Mouse (Mus musculus) midbrain, embryonic 10.5 days (tissue): ENCODE results near the gene Bend6. TPM values are rescaled to one million over a fixed set of nuclear protein-coding genes. Genes with fewer than 3 reads are reported as not detected.

Experiments
- DNase-seq: peaks from one replicate; pipeline ENCODE4 v3.0.0-alpha.2; 2017; ENCODE audit warnings: low spot score
- H3K27ac ChIP-seq: fragments of 300-500 bp; sonication (generic); replicated peaks from 2 replicates; pipeline ENCODE4 v1.5.1; 2016; ENCODE audit warnings: mild to moderate bottlenecking
- H3K27me3 ChIP-seq: fragments of 300-500 bp; sonication (generic); 2 replicates; pipeline ENCODE4 v1.6.1; 2016; ENCODE audit warnings: low read depth, mild to moderate bottlenecking; ENCODE audit not compliant: poor library complexity, severe bottlenecking
- H3K36me3 ChIP-seq: fragments of 300-500 bp; sonication (generic); 2 replicates; pipeline ENCODE4 v1.6.1; 2016; ENCODE audit warnings: mild to moderate bottlenecking, moderate library complexity
- H3K4me1 ChIP-seq: fragments of 300-500 bp; sonication (generic); 2 replicates; pipeline ENCODE4 v1.6.1; 2016
- H3K4me3 ChIP-seq: fragments of 300-500 bp; sonication (generic); 2 replicates; pipeline ENCODE4 v1.5.1; 2016; ENCODE audit warnings: mild to moderate bottlenecking, moderate library complexity
- H3K9me3 ChIP-seq: fragments of 300-500 bp; sonication (generic); replicated peaks from 2 replicates; pipeline ENCODE4 v1.6.1; 2016; ENCODE audit warnings: mild to moderate bottlenecking
- WGBS: fragments of 180-500 bp; shearing (Covaris S2); methylation state at CpG from one replicate; pipeline ENCODE4 v1.1.7; 2016; 5-methylcytosine and 5-hydroxymethylcytosine counted together
- polyA plus RNA-seq: library from polyadenylated mRNA; unstranded; fragments of >200 nt; fragmentation: Nextera tagmentation; extraction: Ambion mirVana; gene quantifications from 2 replicates; pipeline ENCODE4 v1.2.1, GENCODE M21; 2016

Bend6 gene
- polyA plus RNA-seq, 1 experiment from 2014 or later = 1.7 TPM

GRCm38 (mm10) chr1:33932845-33933499 lies 25.4 kb upstream of the Bend6 start:
- H3K4me1 ChIP-seq = peaks cover 17% of the 10 kb centered on the region
- no peaks in the 10 kb centered on the region for H3K27me3 ChIP-seq
- H3K36me3 ChIP-seq = no peaks in the 10 kb centered on the region
- no peaks in the 10 kb centered on the region for H3K9me3 ChIP-seq
- 84% methylated on average over 14 of the region's 14 CpGs for WGBS
- H3K27ac ChIP-seq = no peak overlapping the region
- DNase-seq = no peak
- no peak overlapping the region for H3K4me3 ChIP-seq

DNA sequence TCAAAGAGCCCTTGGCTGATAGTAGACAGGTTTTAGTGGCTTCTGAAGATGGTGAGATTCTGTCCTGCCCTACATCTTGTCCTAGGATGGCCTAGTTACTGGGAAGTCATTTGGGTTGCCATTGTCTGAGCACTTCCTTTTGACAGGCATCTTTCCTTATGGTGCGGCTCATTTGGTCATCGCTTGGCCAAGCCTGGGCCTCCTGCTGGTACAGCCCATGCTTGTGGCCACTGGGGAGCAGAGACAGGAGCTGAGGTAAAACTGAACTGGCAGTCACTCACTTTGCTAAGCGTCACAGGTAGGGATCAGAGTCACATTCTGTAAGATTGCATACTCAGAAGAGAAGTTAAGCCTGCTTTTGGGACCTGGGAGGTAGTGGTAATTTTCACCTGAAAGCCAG lies 24.6 kb upstream of the Bend6 start:
- Histone ChIP-seq H3K4me3 (no peak overlapping the region), H3K9me3 (no peaks in the 10 kb centered on the region), H3K36me3 (no peaks in the 10 kb centered on the region), H3K4me1 (peaks cover 17% of the 10 kb centered on the region), H3K27ac (0 out of 2 replicates have a peak overlapping the region, but pooled peaks have one; percentile 28), H3K27me3 (no peaks in the 10 kb centered on the region)
- 87% methylated on average over 3 of the region's 3 CpGs for WGBS
- DNase-seq = no peak

GRCm38 (mm10) chr1:33931791-33932190 lies 24.2 kb upstream of the Bend6 start:
- no peak overlapping the region for H3K4me3 ChIP-seq
- no peaks in the 10 kb centered on the region for H3K9me3 ChIP-seq
- no peaks in the 10 kb centered on the region for H3K36me3 ChIP-seq
- H3K27ac ChIP-seq = 0 out of 2 replicates have a peak overlapping the region, but pooled peaks have one; percentile 17
- no peak for DNase-seq
- no peaks in the 10 kb centered on the region for H3K27me3 ChIP-seq
- 77% methylated on average over 8 of the region's 8 CpGs for WGBS
- peaks cover 17% of the 10 kb centered on the region for H3K4me1 ChIP-seq

DNA sequence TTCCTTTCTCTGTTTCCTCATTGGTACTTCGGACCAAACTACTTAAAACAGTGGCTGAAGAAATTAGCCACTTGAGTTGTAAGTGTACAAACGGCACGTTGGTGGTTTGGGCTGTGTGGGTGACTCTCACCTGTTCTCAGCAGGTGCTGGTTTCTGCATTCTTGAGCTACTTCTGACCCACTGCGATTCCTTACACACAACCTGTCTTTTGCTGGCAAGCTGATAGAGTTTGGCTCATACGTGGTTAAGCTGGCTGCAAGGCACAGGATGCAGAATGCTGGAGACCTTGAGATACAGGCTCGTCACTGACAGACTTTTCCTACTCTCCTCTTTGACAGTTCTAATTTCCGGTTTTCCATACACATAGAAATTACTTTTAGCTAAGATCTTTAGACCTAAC lies 19.9 kb upstream of the Bend6 start:
- Histone ChIP-seq H3K9me3 (no peaks in the 10 kb centered on the region), H3K4me3 (no peak overlapping the region), H3K36me3 (no peaks in the 10 kb centered on the region), H3K4me1 (peaks cover 14% of the 10 kb centered on the region), H3K27ac (no peak overlapping the region), H3K27me3 (no peaks in the 10 kb centered on the region)
- DNase-seq = no peak
- WGBS = 93% methylated on average over 7 of the region's 7 CpGs

DNA sequence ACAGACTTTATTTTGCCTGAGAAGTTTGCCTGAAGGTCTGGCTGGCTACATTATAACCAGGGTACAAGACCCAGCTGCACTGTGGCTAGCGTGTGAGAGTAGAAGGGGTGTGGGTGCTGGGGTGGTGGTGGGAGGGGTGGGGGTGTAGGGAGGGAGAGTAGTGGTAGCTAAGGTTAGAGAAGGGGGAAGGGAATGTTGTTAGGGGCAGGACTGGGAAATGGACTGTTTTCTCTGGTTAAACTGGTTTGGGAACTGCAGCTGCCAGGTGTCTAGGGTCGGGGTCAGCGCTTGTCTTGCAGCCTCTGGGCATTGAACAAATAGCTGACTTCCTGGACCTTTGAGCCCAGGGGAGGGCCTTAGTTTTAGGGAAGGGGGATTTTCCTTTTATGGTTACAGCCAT lies 17.7 kb upstream of the Bend6 start:
- H3K27me3 ChIP-seq = no peaks in the 10 kb centered on the region
- no peak overlapping the region for H3K4me3 ChIP-seq
- WGBS = 84% methylated on average over 3 of the region's 3 CpGs
- no peak for DNase-seq
- H3K27ac ChIP-seq = no peak overlapping the region
- H3K9me3 ChIP-seq = no peaks in the 10 kb centered on the region
- H3K4me1 ChIP-seq = no peaks in the 10 kb centered on the region
- H3K36me3 ChIP-seq = no peaks in the 10 kb centered on the region

DNA sequence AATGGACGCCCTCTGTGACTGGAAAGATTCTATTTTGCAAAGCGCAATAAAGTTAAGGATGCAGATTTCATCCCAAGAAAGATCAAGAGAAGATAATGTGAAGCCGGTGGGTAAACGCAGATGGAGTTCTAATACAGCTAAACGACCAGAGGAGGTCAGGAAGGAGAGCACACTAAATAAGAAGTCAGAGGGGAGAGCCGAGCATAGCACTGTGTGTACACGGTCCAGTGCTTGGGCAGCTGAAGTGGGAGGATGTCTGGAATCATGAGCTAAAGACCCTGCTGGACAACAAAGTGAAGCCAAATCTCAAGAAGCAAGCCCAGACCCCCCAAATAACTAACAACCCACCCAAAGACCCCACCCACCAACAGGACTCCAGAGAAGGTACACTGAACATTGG lies 15.4 kb upstream of the Bend6 start:
- Histone ChIP-seq H3K9me3 (no peaks in the 10 kb centered on the region), H3K4me3 (no peak overlapping the region), H3K27me3 (no peaks in the 10 kb centered on the region), H3K27ac (no peak overlapping the region), H3K36me3 (no peaks in the 10 kb centered on the region), H3K4me1 (no peaks in the 10 kb centered on the region)
- no peak for DNase-seq
- WGBS = 79% methylated on average over 7 of the region's 7 CpGs

- no peaks in the 10 kb centered on the region for H3K4me1 ChIP-seq
- 0 out of 2 replicates have a peak, but pooled peaks cover 5% of the 10 kb centered on the region for H3K36me3 ChIP-seq
- H3K27me3 ChIP-seq = no peaks in the 10 kb centered on the region
- WGBS = 95% methylated on average over 5 of the region's 5 CpGs
- H3K9me3 ChIP-seq = no peaks in the 10 kb centered on the region
- DNase-seq = no peak
- H3K27ac ChIP-seq = no peak overlapping the region
- no peak overlapping the region for H3K4me3 ChIP-seq
These were observed 8.9 kb upstream of the Bend6 start for GRCm38 (mm10) chr1:33916554-33916953.

- 83% methylated on average over 8 of the region's 8 CpGs for WGBS
- Histone ChIP-seq H3K27ac (no peak overlapping the region), H3K27me3 (peaks cover 29% of the 10 kb centered on the region), H3K9me3 (no peaks in the 10 kb centered on the region), H3K4me3 (no peak overlapping the region), H3K36me3 (0 out of 2 replicates have a peak, but pooled peaks cover 5% of the 10 kb centered on the region), H3K4me1 (peaks cover 24% of the 10 kb centered on the region)
- no peak for DNase-seq
These were observed 4.0 kb upstream of the Bend6 start for GRCm38 (mm10) chr1:33911589-33911988.

- peak within 1 kb of the TSS; percentile 71 for H3K4me3 ChIP-seq
- H3K27me3 ChIP-seq = peaks cover 54% of the 10 kb centered on the region
- 6% methylated on average over 39 of the region's 44 CpGs for WGBS
- no peaks in the 10 kb centered on the region for H3K36me3 ChIP-seq
- peaks cover 30% of the 10 kb centered on the region for H3K4me1 ChIP-seq
- peak; percentile 54 for DNase-seq
- H3K27ac ChIP-seq = peak within 1 kb of the TSS; percentile 87
- H3K9me3 ChIP-seq = no peaks in the 10 kb centered on the region
These were observed 761 bp upstream of the Bend6 start, which contains the start of gene Dst for GRCm38 (mm10) chr1:33908191-33908962. Gene Dst (plus strand): TSS chr1:33908225.

- Histone ChIP-seq H3K4me1 (peaks cover 31% of the 10 kb centered on the region), H3K36me3 (no peaks in the 10 kb centered on the region), H3K4me3 (peak overlapping the region; percentile 71), H3K9me3 (no peaks in the 10 kb centered on the region), H3K27ac (peak overlapping the region; percentile 87; the same call in 1 of the 2 replicates), H3K27me3 (peaks cover 54% of the 10 kb centered on the region)
- DNase-seq = no peak
- WGBS = under 1% methylated on average over 20 of the region's 20 CpGs
These were observed 689 bp downstream of the Bend6 start for GRCm38 (mm10) chr1:33906927-33907326.

GRCm38 (mm10) chr1:33906216-33906615 lies 1.4 kb downstream of the Bend6 start:
- WGBS = 37% methylated on average over 10 of the region's 10 CpGs
- peaks cover 31% of the 10 kb centered on the region for H3K4me1 ChIP-seq
- no peak overlapping the region for H3K4me3 ChIP-seq
- peak; percentile 20 for DNase-seq
- H3K9me3 ChIP-seq = no peaks in the 10 kb centered on the region
- peaks cover 54% of the 10 kb centered on the region for H3K27me3 ChIP-seq
- H3K36me3 ChIP-seq = no peaks in the 10 kb centered on the region
- no peak overlapping the region for H3K27ac ChIP-seq

DNA sequence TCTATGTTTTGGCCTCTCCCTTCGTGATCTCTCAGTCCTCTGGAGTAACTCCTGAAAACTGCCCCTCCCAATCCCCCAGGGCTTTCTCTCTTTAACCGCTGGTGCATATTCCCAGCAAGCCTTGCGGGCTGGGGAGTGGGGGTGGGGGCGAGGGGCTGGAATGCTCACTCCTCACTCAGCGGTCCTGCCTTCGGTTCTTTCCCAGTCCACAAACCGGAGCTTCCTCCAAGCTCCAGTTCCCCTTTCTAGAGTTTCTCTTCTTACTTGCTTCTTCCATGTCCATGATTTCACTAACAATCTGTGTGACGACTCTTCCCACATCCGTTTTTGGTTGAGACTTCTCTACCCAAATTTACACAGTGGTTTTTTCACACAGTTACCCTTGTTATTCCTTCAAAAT lies 4.0 kb downstream of the Bend6 start:
- no peak for DNase-seq

DNA sequence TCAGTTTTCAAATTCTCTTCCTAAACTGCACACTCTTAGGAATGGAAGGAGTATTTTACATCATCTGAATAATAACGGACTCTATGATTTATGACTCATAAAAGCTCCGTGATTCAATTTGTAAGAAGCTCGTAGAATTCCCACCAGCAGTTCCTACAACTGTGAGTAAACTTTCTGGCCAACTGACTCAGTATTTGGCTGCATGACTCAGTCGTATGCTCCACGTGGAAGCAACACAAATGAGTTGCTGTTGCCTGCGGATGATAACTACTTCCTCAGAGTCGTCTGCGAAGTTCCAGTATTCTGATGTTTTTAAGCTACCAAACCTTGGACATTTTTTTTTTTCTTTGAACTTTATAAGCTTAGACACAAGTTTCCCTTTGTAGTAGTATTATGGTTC lies 7.4 kb downstream of the Bend6 start:
- no peak overlapping the region for H3K27ac ChIP-seq
- no peak for DNase-seq
- 96% methylated on average over 8 of the region's 8 CpGs for WGBS
- no peaks in the 10 kb centered on the region for H3K9me3 ChIP-seq
- H3K27me3 ChIP-seq = peaks cover 11% of the 10 kb centered on the region
- no peaks in the 10 kb centered on the region for H3K36me3 ChIP-seq
- peaks cover 4% of the 10 kb centered on the region; the same call in 1 of the 2 replicates for H3K4me1 ChIP-seq
- no peak overlapping the region for H3K4me3 ChIP-seq

More for the DNA sequence above, 4.0 kb downstream of the Bend6 start:
- 33% methylated on average over 9 of the region's 9 CpGs for WGBS
- H3K4me3 ChIP-seq = no peak overlapping the region
- no peaks in the 10 kb centered on the region for H3K9me3 ChIP-seq
- no peaks in the 10 kb centered on the region for H3K36me3 ChIP-seq
- H3K27me3 ChIP-seq = peaks cover 41% of the 10 kb centered on the region
- no peak overlapping the region for H3K27ac ChIP-seq
- H3K4me1 ChIP-seq = peaks cover 23% of the 10 kb centered on the region
